Mouse (Mus musculus) stomach, embryonic 15.5 days (tissue): ENCODE measurements at regions not wholly inside any gene's neighbourhood (a gene's known extent, or its start where the extent isn't known, plus 50 kb on each side); places are given as distances from the start of the nearest gene placed in this dataset.

Experiments used
- ATAC-seq: fragments of 200-750 bp; cut with Nextera tagmentation; 2 replicates; pipeline ENCODE4 v1.8.0; 2017; ENCODE audit warnings: low read depth, moderate number of reproducible peaks, moderate TSS enrichment; ENCODE audit not compliant: insufficient read depth, low FRiP score
- H3K27ac ChIP-seq: fragments of 300-500 bp; sonication (generic); 2 replicates; pipeline ENCODE4 v1.5.1; 2015; ENCODE audit warnings: mild to moderate bottlenecking, inconsistent platforms
- H3K27me3 ChIP-seq: fragments of 300-500 bp; sonication (generic); replicated peaks from 2 replicates; pipeline ENCODE4 v1.6.1; 2015; ENCODE audit warnings: inconsistent platforms
- H3K36me3 ChIP-seq: fragments of 300-500 bp; sonication (generic); 2 replicates; pipeline ENCODE4 v1.6.1; 2015; ENCODE audit warnings: inconsistent platforms
- H3K4me1 ChIP-seq: fragments of 300-500 bp; sonication (generic); 2 replicates; pipeline ENCODE4 v1.6.1; 2015; ENCODE audit warnings: inconsistent platforms
- H3K4me2 ChIP-seq: fragments of 300-500 bp; sonication (generic); 2 replicates; pipeline ENCODE4 v1.6.1; 2015; ENCODE audit warnings: mild to moderate bottlenecking, inconsistent platforms
- H3K4me3 ChIP-seq: fragments of 300-500 bp; sonication (generic); replicated peaks from 2 replicates; pipeline ENCODE4 v1.5.1; 2015; ENCODE audit warnings: inconsistent platforms
- H3K9ac ChIP-seq: fragments of 300-500 bp; sonication (generic); 2 replicates; pipeline ENCODE4 v1.6.1; 2015; ENCODE audit warnings: inconsistent platforms
- H3K9me3 ChIP-seq: fragments of 300-500 bp; sonication (generic); 2 replicates; pipeline ENCODE4 v1.6.1; 2016; ENCODE audit warnings: inconsistent platforms
- WGBS: fragments of 180-500 bp; shearing (Covaris S2); methylation state at CpG from one replicate; pipeline ENCODE4 v1.1.7; 2015; 5-methylcytosine and 5-hydroxymethylcytosine counted together

- Histone ChIP-seq H3K4me3 (no peak overlapping the region), H3K9me3 (peaks cover 30% of the 10 kb centered on the region), H3K4me2 (no peak overlapping the region), H3K36me3 (0 out of 2 replicates have a peak, but pooled peaks cover 4% of the 10 kb centered on the region), H3K9ac (no peak overlapping the region), H3K27ac (no peak overlapping the region), H3K27me3 (no peaks in the 10 kb centered on the region), H3K4me1 (no peaks in the 10 kb centered on the region)
- 69% methylated on average over 3 of the region's 3 CpGs for WGBS
- peak; percentile 28; the same call in 1 of the 2 replicates for ATAC-seq
These were observed 359.3 kb upstream of the Olfr161 start for GRCm38 (mm10) chr16:3231566-3231965.

GRCm38 (mm10) chr16:3232610-3233009 lies 358.2 kb upstream of the Olfr161 start:
- H3K9me3 ChIP-seq, result peaks cover 30% of the 10 kb centered on the region
- H3K4me3 ChIP-seq, result no peak overlapping the region
- H3K4me2 ChIP-seq, result no peak overlapping the region
- no peak overlapping the region for H3K9ac ChIP-seq
- no peak overlapping the region for H3K27ac ChIP-seq
- H3K4me1 ChIP-seq, result no peaks in the 10 kb centered on the region
- 33% methylated on average over 2 of the region's 2 CpGs for WGBS
- no peaks in the 10 kb centered on the region for H3K27me3 ChIP-seq
- peak; percentile 41; the same call in 1 of the 2 replicates for ATAC-seq
- H3K36me3 ChIP-seq, result 0 out of 2 replicates have a peak, but pooled peaks cover 4% of the 10 kb centered on the region

- peak; percentile 23; the same call in 1 of the 2 replicates for ATAC-seq
- Histone ChIP-seq H3K4me1 (no peaks in the 10 kb centered on the region), H3K27ac (no peak overlapping the region), H3K4me3 (no peak overlapping the region), H3K36me3 (0 out of 2 replicates have a peak, but pooled peaks cover 4% of the 10 kb centered on the region), H3K27me3 (no peaks in the 10 kb centered on the region), H3K9ac (no peak overlapping the region), H3K4me2 (no peak overlapping the region), H3K9me3 (peaks cover 30% of the 10 kb centered on the region)
- WGBS, result 53% methylated on average over 2 of the region's 2 CpGs
These were observed 356.8 kb upstream of the Olfr161 start for GRCm38 (mm10) chr16:3234063-3234462.

GRCm38 (mm10) chr16:3240982-3241719 lies 349.7 kb upstream of the Olfr161 start:
- H3K9me3 ChIP-seq, result peaks cover 23% of the 10 kb centered on the region

GRCm38 (mm10) chr16:3241939-3242338 lies 348.9 kb upstream of the Olfr161 start:
- WGBS, result 63% methylated on average over 1 of the region's 1 CpGs
- no peaks in the 10 kb centered on the region for H3K4me1 ChIP-seq
- H3K9me3 ChIP-seq, result peaks cover 27% of the 10 kb centered on the region
- H3K36me3 ChIP-seq, result no peaks in the 10 kb centered on the region
- no peak overlapping the region for H3K4me3 ChIP-seq
- H3K27me3 ChIP-seq, result no peaks in the 10 kb centered on the region
- H3K4me2 ChIP-seq, result no peak overlapping the region
- no peak overlapping the region for H3K9ac ChIP-seq
- no peak overlapping the region for H3K27ac ChIP-seq
- ATAC-seq, result no peak

More at GRCm38 (mm10) chr16:3240982-3241719, 349.7 kb upstream of the Olfr161 start:
- H3K9ac ChIP-seq, result no peak overlapping the region
- H3K4me3 ChIP-seq, result no peak overlapping the region
- no peak overlapping the region for H3K27ac ChIP-seq
- 0 out of 2 replicates have a peak, but pooled peaks have one; percentile 23 for ATAC-seq
- no peaks in the 10 kb centered on the region for H3K4me1 ChIP-seq
- WGBS, result 61% methylated on average over 5 of the region's 5 CpGs
- no peak overlapping the region for H3K4me2 ChIP-seq
- no peaks in the 10 kb centered on the region for H3K27me3 ChIP-seq
- no peaks in the 10 kb centered on the region for H3K36me3 ChIP-seq

GRCm38 (mm10) chr16:3246422-3246821 lies 344.4 kb upstream of the Olfr161 start:
- Histone ChIP-seq H3K27ac (no peak overlapping the region), H3K4me1 (no peaks in the 10 kb centered on the region)
- peak; percentile 4; the same call in 1 of the 2 replicates for ATAC-seq

GRCm38 (mm10) chr16:3247006-3247754 lies 343.7 kb upstream of the Olfr161 start:
- ATAC-seq, result no peak; the same call in 1 of the 2 replicates
- H3K36me3 ChIP-seq, result no peaks in the 10 kb centered on the region
- 41% methylated on average over 2 of the region's 2 CpGs for WGBS
- no peaks in the 10 kb centered on the region for H3K27me3 ChIP-seq
- no peak overlapping the region for H3K4me2 ChIP-seq
- peaks cover 8% of the 10 kb centered on the region; the same call in 1 of the 2 replicates for H3K9me3 ChIP-seq
- H3K27ac ChIP-seq, result no peak overlapping the region
- no peak overlapping the region for H3K4me3 ChIP-seq
- no peaks in the 10 kb centered on the region for H3K4me1 ChIP-seq
- no peak overlapping the region for H3K9ac ChIP-seq

More at GRCm38 (mm10) chr16:3246422-3246821, 344.4 kb upstream of the Olfr161 start:
- Histone ChIP-seq H3K4me3 (no peak overlapping the region), H3K27me3 (no peaks in the 10 kb centered on the region), H3K9ac (no peak overlapping the region), H3K9me3 (peaks cover 11% of the 10 kb centered on the region), H3K36me3 (no peaks in the 10 kb centered on the region), H3K4me2 (no peak overlapping the region)

- no peak overlapping the region for H3K27ac ChIP-seq
- no peak for ATAC-seq
These were observed 343.1 kb upstream of the Olfr161 start for GRCm38 (mm10) chr16:3247755-3248110.

GRCm38 (mm10) chr16:3253885-3254284 lies 337.0 kb upstream of the Olfr161 start:
- H3K27ac ChIP-seq, result no peak overlapping the region
- H3K9ac ChIP-seq, result no peak overlapping the region
- no peak overlapping the region for H3K4me3 ChIP-seq
- ATAC-seq, result no peak; the same call in 1 of the 2 replicates
- H3K27me3 ChIP-seq, result no peaks in the 10 kb centered on the region
- 0 out of 2 replicates have a peak, but pooled peaks cover 4% of the 10 kb centered on the region for H3K9me3 ChIP-seq
- WGBS, result 28% methylated on average over 1 of the region's 1 CpGs
- no peaks in the 10 kb centered on the region for H3K4me1 ChIP-seq
- no peaks in the 10 kb centered on the region for H3K36me3 ChIP-seq
- no peak overlapping the region for H3K4me2 ChIP-seq

More at GRCm38 (mm10) chr16:3247755-3248110, 343.1 kb upstream of the Olfr161 start:
- Histone ChIP-seq H3K4me3 (no peak overlapping the region), H3K4me2 (no peak overlapping the region), H3K9me3 (peaks cover 8% of the 10 kb centered on the region; the same call in 1 of the 2 replicates), H3K27me3 (no peaks in the 10 kb centered on the region), H3K4me1 (no peaks in the 10 kb centered on the region), H3K9ac (no peak overlapping the region), H3K36me3 (no peaks in the 10 kb centered on the region)
- 51% methylated on average over 2 of the region's 2 CpGs for whole genome bisulfite sequencing

- no peak overlapping the region for H3K4me3 ChIP-seq
- H3K4me2 ChIP-seq, result no peak overlapping the region
- no peak for ATAC-seq
- H3K4me1 ChIP-seq, result no peaks in the 10 kb centered on the region
- H3K27me3 ChIP-seq, result no peaks in the 10 kb centered on the region
- no peak overlapping the region for H3K27ac ChIP-seq
- H3K9ac ChIP-seq, result no peak overlapping the region
- no peaks in the 10 kb centered on the region for H3K36me3 ChIP-seq
- H3K9me3 ChIP-seq, result 0 out of 2 replicates have a peak, but pooled peaks cover 4% of the 10 kb centered on the region
These were observed 334.8 kb upstream of the Olfr161 start for GRCm38 (mm10) chr16:3256051-3256450.

GRCm38 (mm10) chr16:3265351-3265750 lies 325.5 kb upstream of the Olfr161 start:
- no peak overlapping the region for H3K4me3 ChIP-seq
- 87% methylated on average over 1 of the region's 1 CpGs for WGBS
- peaks cover 11% of the 10 kb centered on the region; the same call in 1 of the 2 replicates for H3K9me3 ChIP-seq
- no peak overlapping the region for H3K27ac ChIP-seq
- 0 out of 2 replicates have a peak, but pooled peaks have one; percentile 8 for ATAC-seq
- no peaks in the 10 kb centered on the region for H3K27me3 ChIP-seq
- no peak overlapping the region for H3K4me2 ChIP-seq
- H3K9ac ChIP-seq, result no peak overlapping the region
- H3K36me3 ChIP-seq, result no peaks in the 10 kb centered on the region
- no peaks in the 10 kb centered on the region for H3K4me1 ChIP-seq
